Mouse (Mus musculus) heart, embryonic 12.5 days (tissue): ENCODE results near the gene Proser1. TPM values are rescaled to one million over a fixed set of nuclear protein-coding genes. Genes with fewer than 3 reads are reported as not detected.

Experiments used
- polyA plus RNA-seq: library from polyadenylated mRNA; unstranded; fragments of >200 nt; fragmentation: Nextera tagmentation; extraction: Ambion mirVana; gene quantifications from 2 replicates; pipeline ENCODE4 v1.2.1, GENCODE M21; 2016

Gene Proser1
- polyA plus RNA-seq, 1 experiment from 2014 or later = 15.3 TPM

Other genes starting within 250 kb of the Proser1 start
- gene Nhlrc3, start 334 bp upstream of the Proser1 start, polyA plus RNA-seq = 9.2 and 9.7 TPM in 2 replicates
- gene Stoml3, start 25.0 kb downstream of the Proser1 start, polyA plus RNA-seq = not detected in 2 replicates
- gene Frem2, start 193.7 kb downstream of the Proser1 start, polyA plus RNA-seq = 7.0 and 7.9 TPM in 2 replicates